Mouse (Mus musculus) 416B (cell line): ENCODE data around the gene Usp34.
"Not testable (repeated sequence)": the region's sequence is repeated elsewhere in the genome, so short reads cannot be mapped to it uniquely, and the experiment has no call there.

ENCODE experiments used
- DNase-seq: peaks from one replicate; pipeline ENCODE4 v3.0.0; 2011; ENCODE audit warnings: low read depth

Gene Usp34

DNA sequence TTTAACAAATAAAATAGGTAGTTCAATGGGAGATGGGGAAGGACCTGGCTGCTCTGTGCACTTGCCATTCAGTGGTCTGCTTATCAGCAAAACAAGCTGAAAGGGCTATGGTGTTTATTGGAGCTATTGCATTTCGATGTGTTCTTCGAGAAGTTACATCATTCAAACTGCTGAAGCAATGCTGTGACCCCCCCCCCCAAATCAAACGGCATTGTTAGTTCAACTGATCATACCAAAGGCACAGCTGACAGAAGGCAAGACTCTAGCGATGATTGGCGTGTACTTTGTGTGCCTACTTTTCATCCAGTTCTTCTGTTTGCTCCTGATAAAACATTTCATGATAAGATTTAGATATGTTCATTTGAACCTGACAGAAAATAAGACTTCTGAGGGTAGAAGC is 191.9 kb downstream of the Usp34 start:
- DNase-seq, result no peak

DNA sequence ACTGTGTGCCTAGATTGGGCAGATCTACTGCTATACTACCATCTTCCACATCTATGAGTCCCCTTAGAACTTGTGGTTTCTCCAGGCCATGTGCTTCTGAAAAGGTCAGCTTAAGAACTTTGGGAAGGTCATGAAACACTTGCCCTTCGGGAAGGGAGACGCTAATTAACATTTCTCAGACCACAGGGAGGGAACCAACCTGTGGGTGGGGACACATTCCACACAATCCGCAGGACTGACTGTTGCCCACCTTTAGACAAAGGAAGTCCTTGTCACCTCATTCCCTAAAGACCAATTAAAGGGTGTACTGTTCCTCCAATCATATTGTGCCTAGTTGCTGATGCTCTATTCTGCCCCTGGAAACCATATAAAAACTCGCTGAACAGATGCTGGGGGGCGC is 198.1 kb downstream of the Usp34 start:
- DNase-seq, result not testable (repeated sequence)

DNA sequence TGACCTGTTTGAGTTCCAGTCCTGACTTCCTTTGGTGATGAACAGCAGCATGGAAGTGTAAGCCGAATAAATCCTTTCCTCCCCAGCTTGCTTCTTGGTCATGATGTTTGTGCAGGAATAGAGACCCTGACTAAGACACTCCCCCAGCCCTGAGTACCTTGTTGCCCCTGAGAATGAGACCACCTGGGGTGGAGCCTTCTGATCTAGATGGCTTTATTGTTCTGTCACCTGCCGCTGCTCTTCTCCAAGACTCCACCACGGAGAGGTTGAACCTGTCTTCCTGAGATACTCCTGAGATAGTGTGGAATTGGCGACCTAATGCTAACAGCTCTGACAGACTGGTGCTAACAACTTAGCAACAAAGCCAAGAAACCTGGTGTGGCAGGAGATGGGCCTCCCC is 208.1 kb downstream of the Usp34 start:
- not testable (repeated sequence) for DNase-seq

DNA sequence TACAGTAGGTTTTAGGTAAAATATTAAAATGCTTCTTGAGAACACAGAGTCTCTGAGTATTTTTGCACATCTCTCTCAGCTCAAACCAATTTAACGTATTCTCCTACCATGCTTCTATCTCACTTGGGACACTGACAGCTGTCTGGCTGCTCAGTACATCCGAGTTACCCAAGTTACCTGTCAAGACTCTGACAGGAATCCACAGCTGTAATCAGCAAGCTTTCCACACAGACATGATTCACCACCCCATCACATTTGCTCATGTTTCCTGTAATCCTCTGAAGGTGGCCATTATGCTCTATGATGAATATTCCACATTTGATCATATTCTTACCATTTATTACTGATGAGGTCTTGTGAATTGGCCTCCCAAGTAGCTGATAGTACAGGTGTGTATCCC is 208.6 kb downstream of the Usp34 start:
- DNase-seq, result no peak

DNA sequence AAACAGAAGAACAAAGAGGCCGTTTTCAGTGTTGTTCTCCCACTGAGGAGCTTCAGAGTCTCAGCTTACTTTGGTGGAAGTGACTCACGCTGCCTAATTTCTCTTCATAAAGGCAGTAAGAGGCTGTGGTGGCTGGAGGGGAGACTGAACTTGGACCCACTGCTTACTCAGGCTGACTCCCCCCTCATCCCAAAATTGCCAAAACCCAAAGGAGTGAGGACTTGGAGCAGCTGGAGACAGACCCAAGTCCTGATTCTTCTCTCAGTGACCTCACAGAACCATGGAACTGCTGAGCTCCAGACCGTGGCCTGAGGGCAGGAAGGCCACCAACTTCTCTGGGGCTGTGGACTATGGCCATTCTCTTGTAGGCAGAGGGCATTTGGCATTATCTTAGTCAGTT is 212.3 kb downstream of the Usp34 start:
- no peak for DNase-seq

DNA sequence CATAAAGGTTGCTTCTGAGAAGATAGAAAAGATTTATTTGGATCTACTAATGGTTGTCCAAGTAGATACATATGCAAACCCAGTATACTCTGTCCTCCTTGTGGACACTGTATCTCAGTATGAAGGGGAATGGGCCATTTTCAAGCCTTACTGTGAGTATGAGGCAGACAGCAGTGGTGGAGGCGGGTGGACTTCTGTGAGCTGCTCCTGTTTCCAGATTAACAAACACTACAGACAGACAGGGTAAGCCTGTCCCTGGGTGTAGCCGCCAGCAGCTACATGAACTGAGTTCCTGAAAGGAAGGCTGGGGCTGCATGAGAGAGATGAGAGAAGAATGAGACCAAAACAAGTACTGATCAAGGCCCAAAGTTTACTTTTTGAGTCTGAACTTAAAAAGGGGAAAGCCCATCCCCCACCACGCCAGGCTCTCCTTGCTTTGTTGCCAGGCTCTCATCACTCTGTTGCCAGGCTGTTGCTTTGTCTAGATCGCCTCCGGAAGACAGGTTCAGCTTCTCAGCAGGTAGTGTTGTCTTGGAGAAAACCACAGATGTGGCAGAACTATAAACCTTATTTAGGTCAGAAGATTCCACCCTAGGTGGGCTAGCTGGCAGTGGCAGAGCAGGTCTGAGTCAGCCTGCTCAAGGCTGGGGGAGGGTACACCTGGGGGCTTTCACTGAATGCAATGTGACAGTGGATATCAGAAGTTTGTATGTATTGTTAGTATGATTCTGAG is 213.9 kb downstream of the Usp34 start, which contains the start of gene 1700093K21Rik:
Gene 1700093K21Rik, minus strand, starts transcription at position 683 of the 733 bp plus-strand sequence.
- DNase-seq, result no peak

DNA sequence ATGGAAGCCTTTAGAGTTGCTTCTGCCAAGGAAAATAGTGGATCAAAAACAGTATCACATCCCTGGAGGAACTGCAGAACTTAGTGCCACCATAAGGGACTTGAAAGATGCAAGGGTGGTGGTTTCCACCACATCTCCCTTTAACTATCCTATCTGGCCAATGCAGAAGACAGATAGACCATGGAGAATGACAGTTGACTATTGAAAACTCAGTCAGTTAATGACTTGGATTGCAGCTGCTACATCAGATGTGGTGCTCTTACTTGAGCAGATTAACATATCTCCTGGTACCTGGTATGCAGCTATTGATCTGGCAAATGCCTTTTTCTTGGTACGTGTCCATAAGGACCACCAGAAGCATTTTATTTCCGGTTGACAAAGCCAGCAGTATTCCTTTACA is 230.8 kb downstream of the Usp34 start:
- no peak for DNase-seq
